Mouse (Mus musculus) stomach, embryonic 14.5 days (tissue): ENCODE results near the gene Pde4b. TPM values are rescaled to one million over a fixed set of nuclear protein-coding genes. Genes with fewer than 3 reads are reported as not detected.

Source experiments
- ATAC-seq: fragments of 200-750 bp; cut with Nextera tagmentation; 2 replicates; pipeline ENCODE4 v1.8.0; 2017; ENCODE audit warnings: low read depth, moderate TSS enrichment; ENCODE audit not compliant: insufficient number of reproducible peaks, insufficient read depth, low FRiP score
- H3K27ac ChIP-seq: fragments of 300-500 bp; sonication (generic); 2 replicates; pipeline ENCODE4 v1.5.1; 2014; ENCODE audit warnings: mild to moderate bottlenecking, low read length, moderate library complexity, mixed read lengths
- H3K27me3 ChIP-seq: fragments of 300-500 bp; sonication (generic); 2 replicates; pipeline ENCODE4 v1.6.1; 2014; ENCODE audit warnings: low read length, control low read depth, mixed read lengths; ENCODE audit not compliant: control insufficient read depth, insufficient read depth
- H3K36me3 ChIP-seq: fragments of 300-500 bp; sonication (generic); 2 replicates; pipeline ENCODE4 v1.6.1; 2014; ENCODE audit warnings: mild to moderate bottlenecking, control low read depth, low read length, moderate library complexity, mixed read lengths; ENCODE audit not compliant: control insufficient read depth, insufficient read depth
- H3K4me1 ChIP-seq: fragments of 300-500 bp; sonication (generic); 2 replicates; pipeline ENCODE4 v1.6.1; 2014; ENCODE audit warnings: low read length, control low read depth, mixed read lengths; ENCODE audit not compliant: control insufficient read depth, insufficient read depth
- H3K4me2 ChIP-seq: fragments of 300-500 bp; sonication (generic); replicated peaks from 2 replicates; pipeline ENCODE4 v1.6.1; 2014; ENCODE audit warnings: low read depth, low read length, control low read depth
- H3K4me3 ChIP-seq: fragments of 300-500 bp; sonication (generic); 2 replicates; pipeline ENCODE4 v1.5.1; 2014; ENCODE audit warnings: low read depth, low read length, control low read depth
- H3K9ac ChIP-seq: fragments of 300-500 bp; sonication (generic); replicated peaks from 2 replicates; pipeline ENCODE4 v1.6.1; 2014; ENCODE audit warnings: low read depth, mild to moderate bottlenecking, control low read depth, low read length, moderate library complexity, mixed read lengths
- H3K9me3 ChIP-seq: fragments of 300-500 bp; sonication (generic); 2 replicates; pipeline ENCODE4 v1.6.1; 2016; ENCODE audit warnings: low read depth, low read length, control low read depth; ENCODE audit not compliant: control insufficient read depth
- WGBS: fragments of 180-500 bp; shearing (Covaris S2); extraction: QIAGEN DNeasy Blood & Tissue Kit; methylation state at CpG from one replicate; pipeline ENCODE4 v1.1.7; 2014; 5-methylcytosine and 5-hydroxymethylcytosine counted together
- polyA plus RNA-seq: library from polyadenylated mRNA; unstranded; fragments of >200 nt; fragmentation: Nextera tagmentation; extraction: Ambion mirVana; gene quantifications from 2 replicates; pipeline ENCODE4 v1.2.1, GENCODE M21; 2014

Gene Pde4b
- polyA plus RNA-seq, 1 experiment from 2014 or later = 16.5 TPM

DNA sequence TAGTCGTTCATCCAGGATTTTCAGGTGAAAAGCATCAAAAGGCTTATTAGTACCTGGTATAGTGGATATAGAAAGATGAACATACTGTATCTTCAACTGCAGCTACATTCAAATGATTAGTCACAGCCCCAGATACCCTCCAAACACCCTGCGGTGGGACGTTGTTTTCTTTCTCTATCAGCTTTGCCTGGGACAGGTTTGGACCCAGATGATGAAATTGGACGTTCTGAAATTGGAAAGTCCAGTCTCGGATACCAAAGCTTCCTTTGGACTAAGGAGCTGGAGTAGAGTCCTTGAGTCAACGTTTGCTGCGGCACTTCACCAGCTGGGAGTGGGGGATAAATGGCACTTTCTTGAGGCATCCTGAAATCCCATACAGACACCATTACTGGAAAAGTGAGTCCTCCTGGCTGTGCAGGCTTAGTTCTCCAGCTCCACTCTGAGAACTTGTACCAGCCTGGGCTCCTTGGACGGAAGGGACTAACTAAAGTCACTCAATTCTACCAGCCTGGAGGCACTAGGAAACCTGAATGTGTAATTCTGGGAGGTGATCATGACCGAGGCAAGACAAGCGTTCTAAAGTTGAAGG, 487.4 kb downstream of the Pde4b start:
- no peaks in the 10 kb centered on the region for H3K27me3 ChIP-seq
- no peaks in the 10 kb centered on the region for H3K9me3 ChIP-seq
- H3K4me2 ChIP-seq = no peak overlapping the region
- H3K4me1 ChIP-seq = peaks cover 5% of the 10 kb centered on the region
- 79% methylated on average over 10 of the region's 10 CpGs for WGBS
- no peaks in the 10 kb centered on the region for H3K36me3 ChIP-seq
- H3K9ac ChIP-seq = no peak overlapping the region
- H3K4me3 ChIP-seq = no peak overlapping the region
- ATAC-seq = no peak
- no peak overlapping the region for H3K27ac ChIP-seq

DNA sequence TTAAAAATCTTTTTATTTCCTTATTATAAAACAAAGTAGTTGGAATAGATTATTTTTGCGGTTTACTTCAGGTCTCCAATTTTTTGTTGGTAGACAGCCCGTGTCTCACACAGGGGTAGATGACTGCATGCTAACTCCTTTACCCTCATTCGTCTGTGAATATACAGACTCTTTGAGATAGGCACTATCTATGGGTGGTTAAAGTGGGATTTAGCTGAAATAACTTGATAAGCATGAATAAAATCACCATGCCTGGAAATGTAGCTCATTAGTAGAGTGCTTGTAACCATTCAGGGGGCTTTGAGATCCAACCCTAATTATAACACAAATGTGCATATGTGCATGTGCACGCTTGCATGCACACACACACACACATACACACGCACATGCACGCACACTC, 488.8 kb downstream of the Pde4b start:
- Histone ChIP-seq H3K36me3 (no peaks in the 10 kb centered on the region), H3K9me3 (no peaks in the 10 kb centered on the region), H3K27me3 (no peaks in the 10 kb centered on the region), H3K4me2 (no peak overlapping the region), H3K9ac (no peak overlapping the region), H3K27ac (no peak overlapping the region), H3K4me3 (no peak overlapping the region), H3K4me1 (no peaks in the 10 kb centered on the region)
- no peak for ATAC-seq
- WGBS = 84% methylated on average over 6 of the region's 6 CpGs

DNA sequence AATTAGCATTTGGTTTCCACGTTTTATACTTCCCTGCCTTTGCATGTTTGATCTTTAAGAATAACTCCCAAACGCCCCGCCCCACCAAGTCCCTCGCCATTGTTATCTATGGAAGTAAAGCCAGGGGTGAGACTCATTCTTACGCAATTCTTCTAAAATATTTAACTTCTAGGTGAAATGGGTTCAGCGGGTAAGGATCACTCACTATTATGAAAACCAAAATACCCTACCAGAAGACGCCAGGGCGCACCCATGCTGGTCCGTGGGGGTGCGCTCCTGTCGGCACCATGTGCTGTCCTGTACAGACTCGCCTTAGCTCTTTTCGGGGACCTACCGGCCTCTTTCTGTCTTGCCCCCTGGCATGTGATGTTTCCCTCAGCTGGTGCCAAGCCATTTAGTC, 490.3 kb downstream of the Pde4b start:
- H3K36me3 ChIP-seq = no peaks in the 10 kb centered on the region
- no peak for ATAC-seq

DNA sequence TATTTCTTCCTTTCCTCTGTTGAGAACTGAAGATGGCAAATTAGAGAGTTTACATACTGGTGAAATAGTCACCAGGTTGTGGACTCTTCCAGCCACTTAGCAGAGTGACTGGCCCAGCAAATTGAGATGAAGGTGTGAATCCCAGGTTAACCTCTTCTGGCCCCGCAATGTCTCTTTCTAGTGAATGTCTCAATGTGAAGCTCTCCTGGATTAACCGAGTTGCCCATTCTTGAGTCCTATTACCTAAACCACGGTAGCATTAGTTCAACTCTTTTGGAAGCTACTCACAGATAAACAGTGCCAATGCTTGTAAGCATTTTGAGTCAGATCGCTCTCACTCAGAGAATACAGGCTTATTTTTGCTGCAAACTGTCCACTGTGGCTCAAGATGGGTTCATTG, 491.7 kb downstream of the Pde4b start:
- H3K36me3 ChIP-seq = no peaks in the 10 kb centered on the region
- no peak overlapping the region for H3K27ac ChIP-seq
- H3K4me1 ChIP-seq = no peaks in the 10 kb centered on the region
- 89% methylated on average over 4 of the region's 4 CpGs for WGBS
- no peak overlapping the region for H3K9ac ChIP-seq
- H3K4me3 ChIP-seq = no peak overlapping the region
- no peak for ATAC-seq
- no peak overlapping the region for H3K4me2 ChIP-seq
- H3K27me3 ChIP-seq = no peaks in the 10 kb centered on the region
- no peaks in the 10 kb centered on the region for H3K9me3 ChIP-seq

More for the DNA sequence above, 490.3 kb downstream of the Pde4b start:
- Histone ChIP-seq H3K27ac (no peak overlapping the region), H3K4me3 (no peak overlapping the region), H3K9me3 (no peaks in the 10 kb centered on the region), H3K27me3 (no peaks in the 10 kb centered on the region), H3K9ac (no peak overlapping the region), H3K4me2 (no peak overlapping the region), H3K4me1 (no peaks in the 10 kb centered on the region)
- WGBS = 82% methylated on average over 14 of the region's 14 CpGs

DNA sequence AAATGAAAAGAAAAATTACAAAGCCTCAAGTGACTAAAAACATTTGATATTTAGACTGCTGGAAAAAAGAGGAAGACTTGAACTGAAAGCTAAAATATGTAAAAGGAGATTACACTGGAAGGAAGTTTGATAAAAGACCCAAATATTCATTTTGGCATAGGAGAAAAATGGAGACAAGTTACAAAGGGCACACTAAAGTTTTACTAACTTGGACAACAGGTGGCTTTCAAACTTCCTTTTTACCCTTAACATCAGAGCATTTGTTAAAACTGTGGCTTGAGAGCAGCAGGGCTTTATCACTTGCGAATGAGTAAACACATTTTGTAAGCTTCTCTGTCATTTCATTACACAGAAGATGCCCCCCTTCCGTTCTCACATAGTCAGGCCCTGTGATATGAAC, 492.4 kb downstream of the Pde4b start:
- no peaks in the 10 kb centered on the region for H3K36me3 ChIP-seq
- WGBS = 42% methylated on average over 2 of the region's 2 CpGs
- H3K4me3 ChIP-seq = no peak overlapping the region
- H3K4me2 ChIP-seq = no peak overlapping the region
- H3K27me3 ChIP-seq = no peaks in the 10 kb centered on the region
- H3K27ac ChIP-seq = no peak overlapping the region
- H3K9ac ChIP-seq = no peak overlapping the region
- H3K9me3 ChIP-seq = no peaks in the 10 kb centered on the region
- no peak for ATAC-seq
- H3K4me1 ChIP-seq = 0 out of 2 replicates have a peak, but pooled peaks cover 1% of the 10 kb centered on the region

DNA sequence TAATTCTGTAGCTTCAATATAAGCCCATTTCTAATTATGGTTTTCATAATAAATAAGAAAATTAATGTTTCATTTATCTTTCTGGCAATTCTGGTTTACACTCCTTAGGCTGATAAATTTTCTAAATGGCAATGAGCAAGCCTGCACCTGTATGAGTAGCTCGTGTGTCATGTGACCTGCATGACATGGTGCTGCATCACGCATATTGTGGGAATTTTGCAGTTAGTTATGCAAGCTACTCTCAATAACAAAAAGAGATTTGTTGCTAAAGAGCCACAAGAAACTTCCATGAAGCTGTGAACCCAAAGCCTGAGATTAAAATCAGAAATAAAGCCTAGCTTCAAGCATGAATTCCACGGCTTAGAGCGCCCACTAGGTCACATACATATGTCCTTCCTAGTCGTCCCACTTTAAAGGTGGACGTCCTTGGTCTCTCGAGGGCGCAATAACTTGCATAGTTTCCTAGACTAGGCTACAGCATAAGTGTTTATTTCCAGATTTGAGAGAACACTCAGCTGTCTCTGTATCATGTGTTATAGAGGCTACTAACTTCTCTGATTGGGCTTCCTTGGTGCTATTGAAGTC, 494.9 kb downstream of the Pde4b start:
- ATAC-seq = no peak
- no peaks in the 10 kb centered on the region for H3K9me3 ChIP-seq

DNA sequence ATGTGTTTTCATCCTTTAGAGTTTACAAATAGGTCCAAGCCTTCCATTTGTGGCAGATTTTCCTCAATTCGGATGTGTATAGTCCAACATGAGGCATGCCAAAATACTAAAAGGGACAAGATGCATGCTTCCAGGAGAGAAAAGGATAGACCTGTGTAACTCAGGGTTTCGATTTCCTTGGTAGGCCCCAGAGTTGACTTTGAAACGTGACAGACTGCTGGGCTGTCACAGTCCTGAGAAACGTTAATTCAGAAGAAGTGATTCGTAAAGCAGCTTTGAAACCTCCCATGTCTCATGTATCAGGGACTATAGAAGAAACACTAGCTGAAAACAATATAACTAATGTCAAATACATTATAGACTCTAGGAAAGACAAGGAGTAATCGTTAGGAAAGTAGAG, 495.6 kb downstream of the Pde4b start:
- 74% methylated on average over 6 of the region's 6 CpGs for WGBS
- H3K27me3 ChIP-seq = no peaks in the 10 kb centered on the region
- ATAC-seq = no peak
- no peaks in the 10 kb centered on the region for H3K9me3 ChIP-seq
- H3K4me1 ChIP-seq = 0 out of 2 replicates have a peak, but pooled peaks cover 4% of the 10 kb centered on the region
- no peak overlapping the region for H3K9ac ChIP-seq
- H3K27ac ChIP-seq = no peak overlapping the region
- no peak overlapping the region for H3K4me3 ChIP-seq
- H3K36me3 ChIP-seq = no peaks in the 10 kb centered on the region
- no peak overlapping the region for H3K4me2 ChIP-seq

More for the DNA sequence above, 494.9 kb downstream of the Pde4b start:
- H3K4me2 ChIP-seq = no peak overlapping the region
- no peak overlapping the region for H3K4me3 ChIP-seq
- H3K9ac ChIP-seq = no peak overlapping the region
- H3K4me1 ChIP-seq = 0 out of 2 replicates have a peak, but pooled peaks cover 4% of the 10 kb centered on the region
- 83% methylated on average over 8 of the region's 8 CpGs for WGBS
- H3K27me3 ChIP-seq = no peaks in the 10 kb centered on the region
- no peak overlapping the region for H3K27ac ChIP-seq
- no peaks in the 10 kb centered on the region for H3K36me3 ChIP-seq

DNA sequence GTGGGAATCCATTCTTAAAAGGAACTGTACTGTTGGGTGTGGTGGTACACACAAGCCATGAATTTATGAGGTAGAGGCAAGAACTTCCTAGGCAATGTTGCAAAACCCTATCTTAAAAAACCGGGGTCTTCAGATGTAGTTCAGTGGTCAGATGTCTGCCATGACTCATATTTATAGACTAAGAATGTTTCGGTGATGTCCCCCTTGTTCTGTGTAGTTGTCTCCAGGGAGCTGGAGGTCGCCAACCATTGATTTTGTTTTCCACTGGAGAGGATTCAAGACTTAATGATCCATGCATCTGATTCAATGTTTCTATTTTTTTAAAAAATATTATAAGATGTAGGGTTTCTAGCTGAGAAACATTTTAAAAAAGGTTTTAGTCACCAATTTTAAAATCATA, 496.1 kb downstream of the Pde4b start:
- WGBS = 84% methylated on average over 3 of the region's 3 CpGs
- H3K4me3 ChIP-seq = no peak overlapping the region
- no peaks in the 10 kb centered on the region for H3K36me3 ChIP-seq
- no peak overlapping the region for H3K4me2 ChIP-seq
- no peaks in the 10 kb centered on the region for H3K27me3 ChIP-seq
- no peak overlapping the region for H3K27ac ChIP-seq
- no peaks in the 10 kb centered on the region for H3K9me3 ChIP-seq
- no peak for ATAC-seq
- no peak overlapping the region for H3K9ac ChIP-seq
- H3K4me1 ChIP-seq = 0 out of 2 replicates have a peak, but pooled peaks cover 4% of the 10 kb centered on the region
